Mouse (Mus musculus) C2C12 (cell line): ENCODE results near the gene Ror2.

Source experiments
- CEBPB ChIP-seq: IDR thresholded peaks from one replicate; pipeline ENCODE4 v1.6.1; 2011; ENCODE audit warnings: low read depth, mild to moderate bottlenecking, control low read depth, moderate library complexity
- CTCF ChIP-seq: IDR thresholded peaks from one replicate; pipeline ENCODE4 v1.5.1; 2011; ENCODE audit not compliant: control insufficient read depth, insufficient read depth, insufficient read length
- FOSL1 ChIP-seq: IDR thresholded peaks from one replicate; pipeline ENCODE4 v1.8.0; 2011; ENCODE audit warnings: mild to moderate bottlenecking, low read length; ENCODE audit not compliant: poor library complexity, insufficient read depth, severe bottlenecking
- MAX ChIP-seq: IDR thresholded peaks from one replicate; pipeline ENCODE4 v1.6.1; 2011; ENCODE audit warnings: mild to moderate bottlenecking, control low read depth
- MYOD1 ChIP-seq: IDR thresholded peaks from one replicate; pipeline ENCODE4 v1.6.1; 2011; ENCODE audit warnings: low read depth; ENCODE audit not compliant: control insufficient read depth, insufficient read length
- MYOG ChIP-seq: IDR thresholded peaks from one replicate; pipeline ENCODE4 v1.6.1; 2011; ENCODE audit not compliant: control insufficient read depth, insufficient read length; ENCODE audit errors: extremely low read depth
- USF1 ChIP-seq: IDR thresholded peaks from one replicate; pipeline ENCODE4 v1.6.1; 2011; ENCODE audit warnings: low read depth, mild to moderate bottlenecking, control low read depth, moderate library complexity

DNA sequence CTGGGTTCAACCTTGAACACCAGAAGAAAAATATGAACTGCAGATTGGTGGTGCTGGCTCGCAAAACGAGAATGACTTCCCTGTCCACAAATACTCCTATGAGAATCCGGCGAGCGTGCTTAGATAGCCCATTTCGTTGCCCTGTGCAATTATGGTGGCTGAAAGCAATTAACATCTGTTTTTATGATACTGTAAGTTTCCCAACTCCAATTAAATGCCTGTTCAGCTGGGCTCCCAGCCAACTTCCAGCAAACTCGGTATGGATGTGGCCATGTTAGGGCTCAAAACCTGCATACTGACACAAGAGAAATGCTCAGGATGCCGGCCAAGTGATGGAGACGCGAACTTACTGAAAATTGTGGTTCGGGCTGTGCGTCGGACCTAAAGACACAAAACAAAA is 155.4 kb downstream of the Ror2 start:
- TF ChIP-seq MAX = no peak
- TF ChIP-seq CTCF = no peak
- no peak for TF ChIP-seq MYOD1
- no peak for TF ChIP-seq FOSL1
- TF ChIP-seq CEBPB = no peak
- no peak for TF ChIP-seq USF1
- TF ChIP-seq MYOG = no peak
